Mouse (Mus musculus) lung, adult 2 months (tissue): Measurements from ENCODE around the gene Olfr655.

Experiments used
- CTCF ChIP-seq: fragments of 200-500 bp; IDR thresholded peaks from 2 replicates; pipeline ENCODE4 v1.5.1; 2011; ENCODE audit warnings: mild to moderate bottlenecking, low read length, control low read depth; ENCODE audit not compliant: insufficient read depth
- POLR2A ChIP-seq: fragments of 200-500 bp; IDR thresholded peaks from 2 replicates; pipeline ENCODE4 v1.6.1; 2011; ENCODE audit warnings: low read depth, mild to moderate bottlenecking, control low read depth, low read length, borderline replicate concordance; ENCODE audit errors: extremely low read depth

DNA sequence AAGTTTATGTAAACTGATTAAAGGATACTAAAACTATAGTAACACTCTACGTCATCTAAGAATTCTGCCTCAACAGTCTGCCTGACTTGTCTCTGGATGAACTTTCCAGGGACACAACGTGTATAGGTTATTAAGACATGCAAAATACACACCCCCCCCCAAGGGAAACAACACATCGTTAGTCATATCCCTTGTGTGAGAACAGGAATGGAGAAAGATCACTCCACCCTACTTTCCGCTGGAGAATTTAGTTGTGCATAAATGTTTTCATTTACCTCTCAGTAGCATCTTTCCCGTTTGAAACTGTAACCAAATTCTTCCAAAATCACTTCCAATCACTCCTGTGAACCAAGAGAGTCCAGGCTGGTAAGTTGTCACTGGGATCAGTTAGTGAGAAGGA is 51.7 kb downstream of the Olfr655 start, which contains the start of gene Olfr651:
- TF ChIP-seq POLR2A = no peak
- TF ChIP-seq CTCF = no peak
